ENCODE assay signal across 17 mouse cellular contexts in the genomic region with DNA sequence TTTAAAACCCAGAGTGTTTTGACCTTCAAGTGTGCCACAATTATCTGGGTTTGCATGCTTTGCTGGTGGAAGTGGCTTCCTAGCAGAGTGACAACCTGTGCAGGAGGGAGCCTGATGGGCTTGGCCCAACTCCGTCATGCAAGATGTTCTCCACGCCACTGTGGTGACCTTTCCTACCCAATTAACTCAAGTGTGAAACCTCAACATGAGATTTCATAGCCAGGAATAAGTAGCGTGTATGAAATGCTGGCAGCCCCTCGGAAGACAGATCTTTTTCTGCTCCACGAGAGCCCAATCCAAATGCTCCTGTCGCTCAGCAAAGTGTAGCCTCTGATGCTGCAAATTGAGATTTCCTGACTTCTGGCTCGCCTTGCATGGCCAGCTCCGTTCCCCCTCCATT. TPM values are rescaled to one million over a fixed set of nuclear protein-coding genes. Genes with fewer than 3 reads are reported as not detected.
"Had no signal": no experiment of that assay in that cellular context is flagged by ENCODE, and none has a peak within 500 bp of the region (broad histone marks: within the 10 kb centered on the region; RNA-seq: fewer than 3 reads in every experiment).

No protein-coding gene starts in this region.

- H3K27me3 ChIP-seq: limb, embryonic 12.5 days; liver, embryonic 13.5 days; lung, embryonic 15.5 days; megakaryocyte, embryonic 14.5 days; neural tube, embryonic 15.5 days had no signal

- H3K4me1 ChIP-seq: limb, embryonic 12.5 days; liver, embryonic 13.5 days; lung, embryonic 15.5 days; megakaryocyte, embryonic 14.5 days had no signal

- H3K4me2 ChIP-seq: limb, embryonic 12.5 days; liver, embryonic 13.5 days; lung, embryonic 15.5 days; neural tube, embryonic 15.5 days had no signal

- H3K4me3 ChIP-seq: layer of hippocampus, adult 2 months; limb, embryonic 12.5 days; liver, embryonic 13.5 days; lung, embryonic 15.5 days; megakaryocyte, embryonic 14.5 days; myocyte; neural tube, embryonic 15.5 days had no signal

- DNase-seq: liver; liver, embryonic 13.5 days; liver, postnatal 0 days; lung, postnatal 14 days; right cerebral cortex, adult 18-20 months; right cerebral cortex, postnatal 25 days; thymus, postnatal 4 days had no signal

- ATAC-seq: liver, postnatal 0 days had no signal

- H3K27ac ChIP-seq: layer of hippocampus, adult 2 months; limb, embryonic 12.5 days; liver, embryonic 13.5 days; lung, embryonic 15.5 days; macrophage had no signal

- H3K9me3 ChIP-seq: limb, embryonic 12.5 days; liver, embryonic 13.5 days; lung, embryonic 15.5 days; megakaryocyte, embryonic 14.5 days; neural tube, embryonic 15.5 days had no signal

- H3K9ac ChIP-seq: limb, embryonic 12.5 days; liver, embryonic 13.5 days; liver, postnatal 0 days; lung, embryonic 15.5 days; neural tube, embryonic 15.5 days had no signal

RNA-seq across cellular contexts. Expression of a gene that starts 19.1 kb away (rescaled TPM):
- total RNA-seq: layer of hippocampus, adult 2 months; layer of hippocampus, postnatal 10 days; left cerebral cortex, postnatal 36 days had no signal
- polyA plus RNA-seq: macrophage; neural tube, embryonic 15.5 days; stomach, embryonic 16.5 days had no signal

RNA-seq across cellular contexts. Expression of a gene that starts 54.5 kb away (rescaled TPM):
- polyA plus RNA-seq: liver, postnatal 0 days; lung, embryonic 15.5 days; macrophage had no signal
